Mouse (Mus musculus): Measurements from ENCODE around the gene Rerg.

The Rerg gene

GRCm38 (mm10) chr6:137162481-137162880 is 7.8 kb downstream of the Rerg start:
- no peak for DNase-seq (ENCODE audit: low spot score)

GRCm38 (mm10) chr6:137161491-137162088 is 8.7 kb downstream of the Rerg start:
- DNase-seq (ENCODE audit: low spot score), result no peak

GRCm38 (mm10) chr6:137159372-137159926 is 10.8 kb downstream of the Rerg start:
- DNase-seq (ENCODE audit: low spot score), result no peak

GRCm38 (mm10) chr6:137156437-137157219 is 13.7 kb downstream of the Rerg start:
- no peak for DNase-seq (ENCODE audit: low spot score)

- DNase-seq (ENCODE audit: low spot score), result no peak
Measured at GRCm38 (mm10) chr6:137155196-137156137, 14.8 kb downstream of the Rerg start.

- DNase-seq (ENCODE audit: low spot score), result no peak
Measured at GRCm38 (mm10) chr6:137153021-137153420, 17.3 kb downstream of the Rerg start.

GRCm38 (mm10) chr6:137151015-137151414 is 19.3 kb downstream of the Rerg start:
- no peak for DNase-seq (ENCODE audit: low spot score)

GRCm38 (mm10) chr6:137149833-137150232 is 20.5 kb downstream of the Rerg start:
- DNase-seq (ENCODE audit: low spot score), result no peak

- no peak for DNase-seq (ENCODE audit: low spot score)
Measured at GRCm38 (mm10) chr6:137146910-137147309, 23.4 kb downstream of the Rerg start.

GRCm38 (mm10) chr6:137145611-137146010 is 24.7 kb downstream of the Rerg start:
- DNase-seq (ENCODE audit: low spot score), result no peak

GRCm38 (mm10) chr6:137144958-137145535 is 25.2 kb downstream of the Rerg start:
- DNase-seq (ENCODE audit: low spot score), result peak; percentile 21

GRCm38 (mm10) chr6:137144526-137144840 is 25.8 kb downstream of the Rerg start:
- DNase-seq (ENCODE audit: low spot score), result no peak

GRCm38 (mm10) chr6:137143818-137144525 is 26.3 kb downstream of the Rerg start:
- DNase-seq (ENCODE audit: low spot score), result peak; percentile 28

- DNase-seq (ENCODE audit: low spot score), result peak; percentile 32
Measured at GRCm38 (mm10) chr6:137142796-137143195, 27.5 kb downstream of the Rerg start.

GRCm38 (mm10) chr6:137141247-137141820 is 29.0 kb downstream of the Rerg start:
- no peak for DNase-seq (ENCODE audit: low spot score)

GRCm38 (mm10) chr6:137138822-137139221 is 31.5 kb downstream of the Rerg start:
- DNase-seq (ENCODE audit: low spot score), result no peak

- no peak for DNase-seq (ENCODE audit: low spot score)
Measured at GRCm38 (mm10) chr6:137138391-137138790, 31.9 kb downstream of the Rerg start.

GRCm38 (mm10) chr6:137136401-137136800 is 33.9 kb downstream of the Rerg start:
- DNase-seq (ENCODE audit: low spot score), result no peak

GRCm38 (mm10) chr6:137135506-137136391 is 34.5 kb downstream of the Rerg start:
- peak; percentile 71 for DNase-seq (ENCODE audit: low spot score)

GRCm38 (mm10) chr6:137131794-137132193 is 38.5 kb downstream of the Rerg start:
- no peak for DNase-seq (ENCODE audit: low spot score)

Data from retina, embryonic 14.5 days (tissue).